In genomic region chr2:174312118-174312647, GRCm38 (mm10) we compare ENCODE assay signal across 9 mouse cellular contexts. TPM values are rescaled to one million over a fixed set of nuclear protein-coding genes. Genes with fewer than 3 reads are reported as not detected.
DNase-seq lines count a peak whose midpoint lies in the region; ATAC-seq and TF ChIP-seq lines count a peak whose summit lies in the region.
"Had no signal": no experiment of that assay in that cellular context is flagged by ENCODE, and none has a peak within 500 bp of the region (broad histone marks: within the 10 kb centered on the region; RNA-seq: fewer than 3 reads in every experiment).

No protein-coding gene starts in this region.

- no peaks in the 10 kb centered on the region for H3K27me3 ChIP-seq in G1E (ENCODE audit: insufficient read depth, low read length)
- H3K27me3 ChIP-seq in forebrain, embryonic 13.5 days = no peaks in the 10 kb centered on the region
- no peaks in the 10 kb centered on the region for H3K27me3 ChIP-seq in hindbrain, embryonic 13.5 days
- H3K27me3 ChIP-seq in lung, embryonic 15.5 days = no peaks in the 10 kb centered on the region
- no peaks in the 10 kb centered on the region for H3K27me3 ChIP-seq in thymus, adult 2 months (ENCODE audit: control insufficient read depth, insufficient read depth, low read length)

- DNase-seq in G1E (ENCODE audit: low spot score) = no peak
- DNase-seq in cerebellum, adult 11 months = peak; percentile 47
- peak; percentile 85 to 88 for DNase-seq in layer of hippocampus, postnatal 10 days (ENCODE audit: low spot score in 2 of 2)
- DNase-seq in ovary, postnatal 10 days (ENCODE audit: low spot score) = peak; percentile 59
- peak; percentile 81 for DNase-seq in thymus, adult 2 months

- peaks cover 26% of the 10 kb centered on the region for H3K4me1 ChIP-seq in G1E (ENCODE audit: insufficient read depth, low read depth, low read length)
- H3K4me1 ChIP-seq in forebrain, embryonic 13.5 days = peaks cover 3% of the 10 kb centered on the region; the same call in 1 of the 2 replicates
- peaks cover 4% of the 10 kb centered on the region for H3K4me1 ChIP-seq in hindbrain, embryonic 13.5 days (replicated peaks)
- peaks cover 7% of the 10 kb centered on the region for H3K4me1 ChIP-seq in lung, embryonic 15.5 days
- H3K4me1 ChIP-seq in thymus, adult 2 months (replicated peaks; ENCODE audit: control insufficient read depth, insufficient read depth, low read length) = 0 out of 2 replicates have a peak, but pooled peaks cover 2% of the 10 kb centered on the region

- no peaks in the 10 kb centered on the region for H3K9me3 ChIP-seq in G1E (replicated peaks)
- no peaks in the 10 kb centered on the region for H3K9me3 ChIP-seq in forebrain, embryonic 13.5 days (replicated peaks)
- no peaks in the 10 kb centered on the region for H3K9me3 ChIP-seq in hindbrain, embryonic 13.5 days
- no peaks in the 10 kb centered on the region for H3K9me3 ChIP-seq in lung, embryonic 15.5 days
- H3K9me3 ChIP-seq: heart, embryonic 13.5 days had no signal

- 22% methylated on average over 4 of the region's 4 CpGs for WGBS in forebrain, embryonic 13.5 days
- 28% methylated on average over 4 of the region's 4 CpGs for WGBS in hindbrain, embryonic 13.5 days
- WGBS in lung, embryonic 15.5 days = 16% methylated on average over 4 of the region's 4 CpGs
- 27% methylated on average over 4 of the region's 4 CpGs for WGBS in thymus, adult 2 months

- no peak overlapping the region for H3K4me2 ChIP-seq in forebrain, embryonic 13.5 days
- no peak overlapping the region for H3K4me2 ChIP-seq in hindbrain, embryonic 13.5 days
- H3K4me2 ChIP-seq in lung, embryonic 15.5 days = no peak overlapping the region
- H3K4me2 ChIP-seq: heart, embryonic 13.5 days had no signal

- no peak overlapping the region for H3K4me3 ChIP-seq in G1E (ENCODE audit: low read depth, low read length)
- no peak overlapping the region for H3K4me3 ChIP-seq in forebrain, embryonic 13.5 days
- H3K4me3 ChIP-seq in hindbrain, embryonic 13.5 days = no peak overlapping the region
- H3K4me3 ChIP-seq in lung, embryonic 15.5 days = no peak overlapping the region
- no peak overlapping the region for H3K4me3 ChIP-seq in thymus, adult 2 months (ENCODE audit: control insufficient read depth, insufficient read depth, low read length)
- H3K4me3 ChIP-seq: heart, embryonic 13.5 days had no signal

- no peak for TF ChIP-seq CTCF in G1E (IDR thresholded peaks at IDR 0.05; ENCODE audit: low read depth, low read length)
- no peak for TF ChIP-seq CTCF in thymus, adult 2 months (IDR thresholded peaks at IDR 0.05; ENCODE audit: borderline replicate concordance, control insufficient read depth, extremely low read depth, insufficient read depth, low read length, poor library complexity)

- TF ChIP-seq POLR2A in thymus, adult 2 months (IDR thresholded peaks at IDR 0.05; ENCODE audit: control insufficient read depth, extremely low read depth, insufficient read depth, low read length, poor library complexity) = no peak

- ATAC-seq in G1E (ENCODE audit: extremely low read depth, insufficient number of reproducible peaks, low FRiP score, poor library complexity, severe bottlenecking) = peak; percentile 54; the same call in 1 of the 2 replicates
- peak; percentile 80 for ATAC-seq in forebrain, embryonic 13.5 days
- peak; percentile 64; the same call in 1 of the 2 replicates for ATAC-seq in hindbrain, embryonic 13.5 days (ENCODE audit: low FRiP score)
- ATAC-seq in lung, embryonic 15.5 days (ENCODE audit: borderline replicate concordance, extremely low read depth, low FRiP score, low TSS enrichment) = peak; percentile 69; the same call in 1 of the 2 replicates

- no peak overlapping the region for H3K9ac ChIP-seq in forebrain, embryonic 13.5 days
- no peak overlapping the region for H3K9ac ChIP-seq in hindbrain, embryonic 13.5 days
- H3K9ac ChIP-seq in lung, embryonic 15.5 days = no peak overlapping the region
- H3K9ac ChIP-seq: heart, embryonic 13.5 days had no signal

- peaks cover 77% of the 10 kb centered on the region for H3K36me3 ChIP-seq in G1E (replicated peaks)
- no peaks in the 10 kb centered on the region for H3K36me3 ChIP-seq in forebrain, embryonic 13.5 days (ENCODE audit: poor library complexity, severe bottlenecking)
- no peaks in the 10 kb centered on the region for H3K36me3 ChIP-seq in hindbrain, embryonic 13.5 days
- H3K36me3 ChIP-seq in lung, embryonic 15.5 days = no peaks in the 10 kb centered on the region
- H3K36me3 ChIP-seq in thymus, adult 2 months (ENCODE audit: control insufficient read depth, insufficient read depth, low read length) = no peaks in the 10 kb centered on the region
- H3K36me3 ChIP-seq: heart, embryonic 13.5 days had no signal

- H3K27ac ChIP-seq in forebrain, embryonic 13.5 days = no peak overlapping the region
- H3K27ac ChIP-seq in hindbrain, embryonic 13.5 days = no peak overlapping the region
- H3K27ac ChIP-seq in lung, embryonic 15.5 days = peak overlapping the region; percentile 57
- no peak overlapping the region for H3K27ac ChIP-seq in thymus, adult 2 months (ENCODE audit: control insufficient read depth, insufficient read depth, low read length)
- H3K27ac ChIP-seq: heart, embryonic 13.5 days had no signal

RNA-seq across cellular contexts. Expression of gene Gnas, which starts 28.1 kb away (rescaled TPM):
- total RNA-seq in G1E (2014; fragmentation: Nextera tagmentation) (1,040 and 1,097 TPM in 2 replicates), G1E (2017) (452 and 490 TPM in 2 replicates)
- polyA plus RNA-seq in G1E (2012) = 935 and 1,094 TPM in 2 replicates
- 976 and 1,086 TPM in 2 replicates for polyA plus RNA-seq in forebrain, embryonic 13.5 days (2015; fragmentation: Nextera tagmentation; extraction: Ambion mirVana)
- 1,452 and 1,516 TPM in 2 replicates for polyA plus RNA-seq in hindbrain, embryonic 13.5 days (2015; fragmentation: Nextera tagmentation; extraction: Ambion mirVana)
- total RNA-seq in layer of hippocampus, postnatal 10 days (2021) = 1,000 to 10,000 TPM; 1,824 to 1,870 TPM
- 2,028 and 2,095 TPM in 2 replicates for polyA plus RNA-seq in lung, embryonic 15.5 days (2015; fragmentation: Nextera tagmentation; extraction: Ambion mirVana)
- polyA plus RNA-seq in thymus, adult 2 months (2012; rRNA removed) = 681 and 716 TPM in 2 replicates

RNA-seq across cellular contexts. Expression of gene Gm20721, which starts 34.3 kb away (rescaled TPM):
- not detected in 2 replicates for total RNA-seq in G1E (2014; fragmentation: Nextera tagmentation)
- 8.6 and 9.0 TPM in 2 replicates for total RNA-seq in G1E (2017)
- 0.99 and 1.3 TPM in 2 replicates for polyA plus RNA-seq in G1E (2012)
- 9.4 TPM in 2 replicates for polyA plus RNA-seq in forebrain, embryonic 13.5 days (2015; fragmentation: Nextera tagmentation; extraction: Ambion mirVana)
- polyA plus RNA-seq in hindbrain, embryonic 13.5 days (2015; fragmentation: Nextera tagmentation; extraction: Ambion mirVana) = 13.1 and 13.9 TPM in 2 replicates
- total RNA-seq in layer of hippocampus, postnatal 10 days (2021) = 1 to 10 TPM; 1.3 to 1.9 TPM
- 25.3 and 26.4 TPM in 2 replicates for polyA plus RNA-seq in lung, embryonic 15.5 days (2015; fragmentation: Nextera tagmentation; extraction: Ambion mirVana)
- 0.07 and 0.14 TPM in 2 replicates for polyA plus RNA-seq in thymus, adult 2 months (2012; rRNA removed)
